Mouse (Mus musculus) E14TG2a.4 (cell line): ENCODE data around the gene Nit2.

Experiments used
- CTCF ChIP-seq: conservative IDR thresholded peaks from 2 replicates; pipeline ENCODE4 v1.5.1; 2014; ENCODE audit warnings: low read length
- NANOG ChIP-seq: IDR thresholded peaks from 2 replicates; pipeline ENCODE4 v1.6.1; 2014; ENCODE audit warnings: borderline replicate concordance, low read length, mixed read lengths
- POU5F1 ChIP-seq: IDR thresholded peaks from 2 replicates; pipeline ENCODE4 v1.6.1; 2014; ENCODE audit warnings: low read length, borderline replicate concordance

DNA sequence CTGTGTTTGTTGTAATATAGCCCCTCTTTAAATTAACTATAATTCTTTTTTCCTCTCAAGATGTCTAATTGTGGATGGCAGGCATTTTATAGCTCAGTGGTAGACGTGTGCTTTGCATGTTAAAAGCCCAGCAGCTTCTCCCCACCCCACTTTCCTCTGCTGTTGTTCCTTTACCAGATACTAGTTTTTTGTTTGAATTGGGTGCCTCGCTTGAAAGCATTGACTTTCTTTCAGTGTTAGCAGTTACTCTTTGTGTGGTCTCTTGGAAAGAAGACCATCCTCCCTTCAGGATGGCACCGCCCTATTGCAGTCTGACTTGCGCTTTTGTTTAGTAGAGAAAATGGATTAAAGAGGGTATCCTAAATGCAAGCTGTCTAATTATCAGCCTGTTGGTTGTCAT lies 35.6 kb downstream of the Nit2 start:
- TF ChIP-seq CTCF (no peak), POU5F1 (no peak), NANOG (no peak)
